Mouse (Mus musculus) ES-Bruce4 (cell line): ENCODE data around the gene Ttc39a.

Experiments
- CTCF ChIP-seq: IDR thresholded peaks from one replicate; pipeline ENCODE4 v1.8.1; 2011; ENCODE audit warnings: low read depth, low read length
- POLR2A ChIP-seq: IDR thresholded peaks from one replicate; pipeline ENCODE4 v1.8.1; 2011; ENCODE audit warnings: low read length; ENCODE audit not compliant: insufficient read depth

DNA sequence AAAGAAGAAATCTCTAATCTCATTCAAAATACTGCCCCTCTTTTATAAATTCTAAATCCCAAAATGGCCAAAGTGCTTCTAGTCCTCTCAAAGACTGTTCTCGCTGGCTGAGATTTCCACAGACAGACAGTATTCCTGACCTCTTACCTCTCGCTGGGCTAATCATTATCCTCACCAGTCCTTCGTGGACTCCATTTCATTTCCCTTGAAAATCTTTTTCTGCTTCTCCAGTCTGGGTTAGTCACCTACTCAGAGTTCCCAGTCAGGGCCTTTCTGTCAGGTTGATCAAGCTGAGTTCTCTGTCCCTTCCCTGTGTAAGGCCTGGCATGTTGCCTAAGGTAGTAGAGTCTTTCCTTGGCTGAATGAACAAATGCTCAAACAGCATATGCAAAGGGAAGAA, 71.0 kb downstream of the Ttc39a start:
- TF ChIP-seq POLR2A (no peak), CTCF (no peak)
